ENCODE assay signal across 13 mouse cellular contexts in genomic region chr11:44530382-44530781, GRCm38 (mm10). TPM values are rescaled to one million over a fixed set of nuclear protein-coding genes. Genes with fewer than 3 reads are reported as not detected.
DNase-seq lines count a peak whose midpoint lies in the region; ATAC-seq and TF ChIP-seq lines count a peak whose summit lies in the region.
"Had no signal": no experiment of that assay in that cellular context is flagged by ENCODE, and none has a peak within 500 bp of the region (broad histone marks: within the 10 kb centered on the region; RNA-seq: fewer than 3 reads in every experiment).

No protein-coding gene starts in this region.

- no peak for DNase-seq in cerebellum, postnatal 4 days (ENCODE audit: low spot score in 2 of 2)
- DNase-seq in kidney, adult 2 months, result peak; percentile 24
- DNase-seq in cerebellum, adult 18-20 months, result peak; percentile 68 to 77
- DNase-seq in liver, embryonic 14.5 days (ENCODE audit: low read depth in 3 of 3, low spot score in 3 of 3), result no peak
- no peak for DNase-seq in testis, postnatal 14 days (ENCODE audit: low spot score)
- DNase-seq: right cerebral cortex, postnatal 4 days had no signal

- 61% methylated on average over 8 of the region's 8 CpGs for WGBS in kidney, adult 2 months
- 76% methylated on average over 8 of the region's 8 CpGs for WGBS in kidney, embryonic 14.5 days
- WGBS in liver, embryonic 14.5 days (ENCODE audit: insufficient replicate concordance), result 87% methylated on average over 8 of the region's 8 CpGs

- no peaks in the 10 kb centered on the region for H3K9me3 ChIP-seq in kidney, embryonic 14.5 days (ENCODE audit: control insufficient read depth, low read length)
- no peaks in the 10 kb centered on the region for H3K9me3 ChIP-seq in liver, embryonic 14.5 days (ENCODE audit: control insufficient read depth, low read length)
- H3K9me3 ChIP-seq: lung, embryonic 15.5 days; megakaryocyte, embryonic 14.5 days had no signal

- TF ChIP-seq POLR2A in kidney, adult 2 months (IDR thresholded peaks at IDR 0.05; ENCODE audit: low read depth, low read length), result no peak

- no peaks in the 10 kb centered on the region for H3K27me3 ChIP-seq in kidney, adult 2 months (replicated peaks; ENCODE audit: control insufficient read depth, insufficient read depth, low read length)
- no peaks in the 10 kb centered on the region for H3K27me3 ChIP-seq in kidney, embryonic 14.5 days (ENCODE audit: control insufficient read depth, insufficient read depth, low read length)
- H3K27me3 ChIP-seq in liver, embryonic 14.5 days (ENCODE audit: control insufficient read depth, insufficient read depth, low read length), result no peaks in the 10 kb centered on the region
- H3K27me3 ChIP-seq: CH12.LX; lung, embryonic 15.5 days; megakaryocyte, embryonic 14.5 days had no signal

- no peak for TF ChIP-seq EP300 in liver, embryonic 14.5 days (IDR thresholded peaks at IDR 0.05; ENCODE audit: low read depth)

- no peak for TF ChIP-seq CTCF in kidney, adult 2 months (conservative IDR thresholded peaks at IDR 0.05; ENCODE audit: insufficient read depth, insufficient read length, low read depth, low read length)
- no peak for TF ChIP-seq CTCF in liver, embryonic 14.5 days (IDR thresholded peaks at IDR 0.05; ENCODE audit: low read depth)

- H3K36me3 ChIP-seq in kidney, adult 2 months (ENCODE audit: control insufficient read depth, insufficient read depth, low read length), result peaks cover 1% of the 10 kb centered on the region
- H3K36me3 ChIP-seq in kidney, embryonic 14.5 days (ENCODE audit: control insufficient read depth, insufficient read depth, low read length), result peaks cover 72% of the 10 kb centered on the region
- H3K36me3 ChIP-seq in liver, embryonic 14.5 days (replicated peaks; ENCODE audit: control insufficient read depth, insufficient read depth, low read depth), result peaks cover 84% of the 10 kb centered on the region

- no peak overlapping the region for H3K4me2 ChIP-seq in kidney, embryonic 14.5 days (replicated peaks; ENCODE audit: low read depth, low read length)
- H3K4me2 ChIP-seq in liver, embryonic 14.5 days (ENCODE audit: low read depth), result peak overlapping the region; percentile 36
- H3K4me2 ChIP-seq: lung, embryonic 15.5 days had no signal

- H3K4me1 ChIP-seq in kidney, adult 2 months (ENCODE audit: control insufficient read depth, insufficient read depth, low read length), result no peaks in the 10 kb centered on the region
- H3K4me1 ChIP-seq in kidney, embryonic 14.5 days (ENCODE audit: control insufficient read depth, insufficient read depth, low read length), result no peaks in the 10 kb centered on the region
- H3K4me1 ChIP-seq in liver, embryonic 14.5 days (replicated peaks; ENCODE audit: control insufficient read depth in 2 of 2, insufficient read depth in 2 of 2, low read length in 1 of 2), result peaks cover 42 to 44% of the 10 kb centered on the region in 2 experiments

- ATAC-seq in cerebellum, adult (ENCODE audit: insufficient number of reproducible peaks, low FRiP score, low TSS enrichment), result 0 out of 2 replicates have a peak, but pooled peaks have one; percentile 52
- ATAC-seq in kidney, embryonic 14.5 days (ENCODE audit: low FRiP score, low TSS enrichment), result no peak
- ATAC-seq in liver, embryonic 14.5 days (ENCODE audit: insufficient read depth), result no peak
- no peak for ATAC-seq in monocyte, adult 5-6 weeks (replicated peaks; ENCODE audit: insufficient number of reproducible peaks, low FRiP score, low TSS enrichment, poor library complexity, severe bottlenecking)
- ATAC-seq: inflammation-experienced regulatory T-cells, adult 6 months had no signal

- no peak overlapping the region for H3K27ac ChIP-seq in kidney, adult 2 months (ENCODE audit: insufficient read depth, low read depth, low read length)
- no peak overlapping the region for H3K27ac ChIP-seq in kidney, embryonic 14.5 days (ENCODE audit: low read depth, low read length)
- H3K27ac ChIP-seq in liver, embryonic 14.5 days, result peak overlapping the region; percentile 45
- H3K27ac ChIP-seq: lung, embryonic 15.5 days had no signal

- no peak overlapping the region for H3K4me3 ChIP-seq in kidney, adult 2 months (ENCODE audit: insufficient read depth, low read depth, low read length)
- H3K4me3 ChIP-seq in kidney, embryonic 14.5 days (ENCODE audit: low read length), result no peak overlapping the region
- no peak overlapping the region for H3K4me3 ChIP-seq in liver, embryonic 14.5 days (ENCODE audit: insufficient read depth in 1 of 2, low read depth in 2 of 2, low read length in 2 of 2)
- H3K4me3 ChIP-seq: lung, embryonic 15.5 days; megakaryocyte, embryonic 14.5 days had no signal

- H3K9ac ChIP-seq in kidney, embryonic 14.5 days (ENCODE audit: low read depth, low read length), result no peak overlapping the region
- 0 out of 2 replicates have a peak overlapping the region, but pooled peaks have one; percentile 29 for H3K9ac ChIP-seq in liver, embryonic 14.5 days (replicated peaks)
- H3K9ac ChIP-seq: lung, embryonic 15.5 days had no signal

RNA-seq across cellular contexts. Expression of gene Rnf145, which starts 11.6 kb away (rescaled TPM):
- polyA plus RNA-seq in kidney, adult 2 months (2012; rRNA removed), result 62.1 and 68.7 TPM in 2 replicates
- 76.9 and 82.0 TPM in 2 replicates for polyA plus RNA-seq in kidney, embryonic 14.5 days (2014; fragmentation: Nextera tagmentation; extraction: Ambion mirVana)
- polyA plus RNA-seq in liver, embryonic 14.5 days (2012; rRNA removed), result 40.8 and 45.8 TPM in 2 replicates
- 49.0 and 54.7 TPM in 2 replicates for polyA plus RNA-seq in liver, embryonic 14.5 days (2014; fragmentation: Nextera tagmentation; extraction: Ambion mirVana)
- total RNA-seq in monocyte, adult 5-6 weeks (2017), result 56.7 to 93.5 TPM (median 62.8 TPM) in 3 replicates

Comparison
In these comparisons a context has a peak if more than half of its experiments do, and no peak if none do; other contexts are left out.
1. DNase-seq: peak in kidney, adult 2 months (single experiment) and cerebellum, adult 18-20 months (2 of 2); none in cerebellum, postnatal 4 days (0 of 2), liver, embryonic 14.5 days (0 of 3) and testis, postnatal 14 days (single experiment).